Mouse (Mus musculus) kidney, adult 18-20 months (tissue): ENCODE data around the gene BC028528.
A peak's percentile ranks its signal among the peaks of the same experiment; 100 is the strongest.
"Not testable (repeated sequence)": the region's sequence is repeated elsewhere in the genome, so short reads cannot be mapped to it uniquely, and the experiment has no call there.

Experiments
- DNase-seq: peaks from one replicate; pipeline ENCODE4 v3.0.0; 2021

BC028528 gene

DNA sequence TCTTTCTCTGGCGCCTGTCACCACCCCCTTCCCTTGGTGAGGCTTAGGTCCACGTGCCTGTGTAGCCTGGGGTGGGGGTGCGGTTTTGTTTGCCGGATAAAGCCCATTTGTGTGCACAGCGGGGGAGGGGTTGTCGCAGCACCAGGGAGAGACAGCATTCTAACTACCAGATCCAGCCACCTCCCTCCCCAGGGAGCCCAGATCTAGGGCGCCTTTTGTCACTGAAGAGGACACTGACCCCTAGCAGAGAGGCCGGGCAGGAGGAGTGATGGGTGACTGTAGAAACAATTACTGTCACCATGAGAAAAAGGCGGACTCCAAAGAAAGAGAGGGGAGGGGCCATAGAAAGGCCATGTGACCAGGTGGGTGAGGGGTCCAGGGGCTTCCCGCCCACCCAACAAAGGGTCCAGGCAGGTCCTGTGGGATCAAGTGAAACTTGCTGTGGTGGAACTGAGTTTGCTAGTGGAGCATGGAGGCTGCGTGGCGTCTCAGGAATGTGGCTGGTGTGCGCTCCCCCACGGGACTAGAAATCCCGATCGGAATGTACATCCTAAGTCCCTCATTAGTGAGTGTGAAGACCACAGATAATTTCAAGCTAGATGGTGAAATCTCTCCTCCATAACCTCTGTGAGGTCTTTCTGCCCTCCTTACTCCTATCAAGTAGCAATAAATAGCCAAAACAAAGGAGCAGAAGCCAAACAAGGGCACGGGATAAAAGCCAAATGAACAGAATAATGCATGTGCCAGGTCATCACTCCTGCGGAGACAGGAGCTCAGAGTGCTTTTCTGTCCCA, 13.5 kb upstream of the BC028528 start:
- DNase-seq, result no peak

DNA sequence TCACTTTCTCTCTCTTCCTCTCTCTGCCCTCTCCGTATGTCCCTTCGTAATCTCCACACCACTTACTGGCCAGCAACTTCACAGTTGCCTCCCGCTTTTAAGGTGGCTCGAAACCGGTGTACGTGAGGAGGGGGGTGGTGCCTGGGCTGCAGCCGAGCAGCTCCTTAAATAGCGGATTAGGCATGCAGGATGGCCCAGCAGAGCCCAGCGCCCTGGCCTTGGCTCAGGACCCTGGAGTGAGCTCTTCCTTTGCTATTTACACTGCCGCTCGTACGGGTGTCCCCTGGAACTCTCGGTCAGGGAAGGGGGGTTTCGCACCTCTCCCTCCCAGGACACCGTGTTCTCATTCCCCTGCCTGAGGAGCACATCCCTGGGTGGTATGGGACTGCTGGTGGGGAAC, 12.8 kb upstream of the BC028528 start, which contains the start of gene Car14:
TSS of gene Car14 (minus strand) at position 124 of the 400 bp plus-strand sequence.
- peak; percentile 64 for DNase-seq

DNA sequence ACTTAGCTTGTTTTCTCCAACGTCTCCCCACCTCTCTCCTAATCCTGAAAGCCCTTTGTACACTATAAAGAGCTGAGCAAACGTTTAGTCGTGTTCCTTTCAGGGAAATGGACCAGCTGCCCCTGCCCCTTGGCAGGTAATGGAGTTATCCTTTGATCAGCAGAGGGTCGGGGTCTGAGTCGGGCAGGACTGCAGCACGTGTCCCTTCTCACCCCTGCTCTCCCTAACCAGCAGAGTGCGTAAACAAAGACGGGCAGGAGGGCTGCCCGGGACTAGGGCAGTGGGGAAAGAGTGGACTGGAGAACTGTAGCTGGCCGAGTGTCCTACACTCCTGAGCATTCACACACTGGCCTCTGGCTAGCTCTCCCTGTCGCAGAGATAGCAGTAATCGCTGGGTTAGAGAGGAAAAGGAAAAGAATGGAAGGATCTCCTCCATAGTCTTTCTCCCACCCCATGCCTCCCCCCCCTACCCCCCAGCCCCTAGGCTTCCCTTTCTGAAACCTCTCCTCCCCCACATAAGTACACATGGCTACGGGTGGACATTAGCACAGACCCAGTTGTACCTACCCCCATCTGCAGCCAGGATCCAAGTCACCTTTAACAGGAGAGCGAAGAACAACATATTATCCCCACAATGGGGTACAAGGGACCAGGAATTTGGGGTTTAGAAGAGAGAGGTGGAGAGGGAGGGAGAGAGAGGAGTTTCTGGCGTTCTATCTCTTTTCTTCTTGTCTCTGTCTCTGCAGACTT, 12.1 kb upstream of the BC028528 start:
- peak; percentile 65 for DNase-seq

DNA sequence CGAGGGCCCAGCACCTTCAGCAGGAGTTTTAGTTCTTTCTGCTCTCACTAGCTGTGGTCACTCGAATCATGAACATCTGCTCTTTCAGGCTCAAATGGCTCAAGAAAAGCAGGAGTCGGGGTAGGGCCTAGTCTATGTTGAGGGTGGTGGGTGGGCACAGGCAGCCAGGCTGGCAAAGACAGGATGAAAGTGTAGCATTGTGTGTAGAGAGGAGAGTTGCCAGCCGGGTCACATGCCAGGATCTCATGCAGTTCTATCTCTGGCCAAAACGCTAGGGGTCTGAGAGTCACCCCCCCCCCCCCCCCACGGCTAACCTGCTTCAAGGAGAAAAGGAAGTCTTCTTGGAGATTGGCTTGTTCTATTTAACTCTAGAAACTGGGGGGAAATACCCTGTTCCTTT, 10.8 kb upstream of the BC028528 start:
- no peak for DNase-seq

DNA sequence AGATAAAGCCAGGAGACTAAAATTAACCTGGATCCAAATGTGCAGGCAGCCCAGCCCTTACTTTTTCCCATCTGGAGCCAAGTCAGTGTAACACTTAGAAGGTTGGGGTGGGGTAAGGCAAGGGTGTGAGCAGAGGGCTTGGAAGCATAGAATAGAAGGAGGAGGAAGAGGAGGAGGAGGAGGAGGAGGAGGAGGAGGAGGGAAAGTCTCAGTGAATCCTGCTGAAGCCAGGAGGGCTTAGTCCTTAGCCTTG, 10.5 kb upstream of the BC028528 start:
- no peak for DNase-seq

DNA sequence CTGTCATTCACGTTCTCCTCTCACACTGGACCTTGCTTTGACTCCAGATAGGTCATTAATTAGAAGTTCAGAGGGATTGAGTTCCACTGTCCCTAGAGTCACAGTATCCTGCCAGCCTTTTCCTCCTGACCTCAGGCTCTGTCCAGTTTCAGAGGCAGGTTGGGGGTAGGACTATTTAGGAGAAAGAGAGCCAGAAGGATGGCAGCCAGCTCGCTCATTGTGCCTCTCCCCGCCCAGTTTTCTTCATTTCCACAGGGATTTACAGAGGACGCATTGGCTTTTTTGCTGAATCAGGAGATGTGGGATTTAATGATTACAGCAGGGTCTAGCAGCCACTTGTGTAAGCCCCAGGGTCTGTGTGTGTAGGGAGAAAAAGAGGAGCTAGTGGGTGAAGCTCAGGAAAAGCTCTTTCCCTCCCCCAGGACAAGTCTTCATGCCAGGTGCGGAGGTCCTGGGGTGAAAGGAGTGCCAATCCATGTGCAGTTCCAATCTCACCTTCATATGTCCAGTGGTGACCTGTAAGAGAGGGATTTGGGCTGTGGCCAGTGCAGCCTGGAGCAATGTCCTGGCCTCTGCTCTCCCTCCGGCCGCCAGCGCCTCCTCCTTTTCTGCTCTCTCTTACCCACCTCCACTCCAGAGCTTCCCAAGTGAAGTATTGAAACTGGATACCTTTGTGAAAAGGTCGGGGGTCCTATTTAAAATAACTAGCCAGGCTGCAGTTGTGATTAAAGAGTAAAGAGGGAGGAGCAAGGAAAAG, 10.0 kb upstream of the BC028528 start:
- DNase-seq, result peak; percentile 70

DNA sequence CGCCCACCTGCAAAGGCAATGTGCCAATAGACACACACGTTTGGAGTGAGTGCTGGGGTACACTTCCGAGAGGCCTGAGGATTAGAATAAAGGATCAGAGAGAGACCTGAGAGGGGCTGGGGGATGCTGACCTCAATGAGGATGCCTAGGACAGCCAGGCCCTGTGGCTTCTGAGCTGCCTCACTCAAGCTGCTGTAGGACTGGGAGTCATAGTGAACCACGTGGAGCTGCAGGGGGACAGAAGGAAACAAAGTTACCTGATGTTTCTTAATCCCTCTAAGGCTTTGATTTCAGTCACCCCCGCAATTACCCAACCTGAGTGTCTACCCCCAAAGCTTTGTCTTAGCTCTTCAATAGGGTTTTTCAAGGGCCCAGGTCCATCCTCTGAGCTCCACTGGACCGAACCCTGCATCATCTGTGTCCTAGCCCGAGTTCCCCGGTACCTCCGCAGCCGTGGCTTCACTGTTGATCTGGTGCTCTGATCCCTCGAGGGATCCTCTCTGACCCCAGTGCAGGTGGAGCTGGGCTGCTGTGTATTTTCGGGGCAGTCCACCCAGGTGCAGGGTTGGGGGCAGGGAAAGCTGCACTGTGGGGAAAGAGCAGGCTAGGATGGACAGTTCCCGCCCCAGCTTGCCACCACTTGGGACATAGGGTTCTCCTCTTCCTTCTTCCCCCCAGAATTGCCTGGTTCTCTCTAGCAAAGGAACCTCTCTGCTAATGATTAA, 8.2 kb upstream of the BC028528 start:
- no peak for DNase-seq

DNA sequence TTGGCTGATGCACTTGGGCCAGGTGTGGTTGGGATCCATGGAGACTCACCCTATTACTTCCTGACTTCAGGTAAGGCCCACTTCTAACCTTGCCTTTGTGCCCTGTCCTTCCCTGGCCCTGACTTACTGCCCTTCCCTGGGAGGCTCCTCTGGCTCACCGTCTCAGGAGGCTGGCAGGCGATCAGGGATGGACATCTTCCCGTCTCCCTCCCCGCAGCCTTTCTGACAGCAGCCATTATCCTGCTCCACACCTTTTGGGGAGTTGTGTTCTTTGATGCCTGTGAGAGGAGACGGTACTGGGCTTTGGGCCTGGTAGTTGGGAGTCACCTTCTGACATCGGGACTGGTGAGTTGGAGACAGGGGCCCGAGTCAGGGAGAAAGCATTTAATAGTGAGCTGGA, 3.7 kb upstream of the BC028528 start:
- DNase-seq, result not testable (repeated sequence)

DNA sequence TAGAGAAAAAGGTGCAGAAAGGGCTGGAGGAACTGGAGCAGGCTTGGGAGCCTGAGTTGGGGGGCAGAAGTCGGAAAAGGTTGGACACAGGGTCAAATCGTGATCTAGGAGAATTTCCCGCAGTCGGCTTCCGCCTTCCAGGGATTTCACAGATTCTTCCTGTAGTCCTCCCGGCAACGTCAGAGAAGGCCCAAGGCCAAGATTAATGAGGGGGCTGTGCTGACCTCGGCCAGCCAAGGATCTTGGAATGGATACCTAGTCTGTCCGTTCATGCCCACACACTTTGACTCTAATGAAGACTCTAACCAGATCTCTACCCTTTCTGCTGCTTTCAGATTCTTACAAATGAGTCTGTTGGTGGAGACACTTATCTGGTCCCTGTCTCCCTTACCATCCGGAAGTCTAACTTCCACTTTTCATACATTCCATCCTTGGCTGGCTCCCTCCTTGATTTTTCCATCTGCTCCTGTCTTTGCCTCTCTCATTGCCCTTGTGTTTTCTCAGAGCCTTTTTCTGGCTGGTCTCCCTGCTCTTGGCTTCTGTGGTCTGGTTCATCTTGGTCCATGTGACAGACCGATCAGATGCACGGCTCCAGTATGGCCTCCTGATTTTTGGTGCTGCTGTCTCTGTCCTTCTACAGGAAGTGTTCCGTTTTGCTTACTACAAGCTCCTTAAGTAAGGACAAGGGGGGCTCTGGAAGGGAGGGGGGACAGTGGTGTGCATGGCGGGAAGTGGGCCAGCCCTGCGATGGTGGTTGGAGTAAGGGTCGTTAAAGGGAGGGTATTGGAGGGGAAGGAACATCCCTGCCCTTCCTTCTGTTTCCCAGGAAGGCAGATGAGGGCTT, 2.7 kb upstream of the BC028528 start:
- DNase-seq, result peak; percentile 78

DNA sequence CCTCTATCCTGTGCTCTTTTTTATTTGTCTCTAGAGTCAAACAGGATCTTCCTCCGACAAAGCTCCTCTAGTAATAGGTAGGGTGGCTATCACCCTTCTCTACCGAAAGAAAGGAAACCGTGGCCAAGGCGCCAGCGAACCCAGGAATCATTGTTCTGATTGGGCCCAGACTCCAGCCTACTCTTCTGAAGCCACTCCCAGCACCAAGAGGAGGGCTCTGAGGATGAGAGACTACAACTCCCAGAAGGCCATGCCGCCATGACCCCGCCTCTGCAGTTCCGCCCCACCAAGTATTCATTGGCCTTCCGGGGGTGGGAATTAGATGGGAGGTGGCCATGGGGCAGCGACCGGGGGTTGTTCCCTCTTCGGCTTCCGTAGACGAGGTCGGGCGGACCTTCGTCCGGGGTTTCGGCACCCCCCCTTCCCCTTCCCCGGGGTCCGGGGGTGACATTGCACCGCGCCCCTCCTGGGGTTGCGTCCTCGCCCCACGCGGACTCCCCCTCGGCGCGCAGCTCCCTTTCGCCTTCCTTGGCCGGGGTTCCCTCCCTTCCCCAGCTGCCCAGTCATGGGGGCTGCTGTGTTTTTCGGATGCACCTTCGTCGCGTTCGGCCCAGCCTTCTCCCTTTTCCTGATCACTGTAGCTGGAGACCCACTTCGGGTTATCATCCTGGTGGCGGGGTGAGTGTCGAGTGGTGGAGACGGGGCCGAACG, 2.0 kb upstream of the BC028528 start, which contains the start of gene Aph1a:
TSS of gene Aph1a (plus strand) at position 364 of the 711 bp plus-strand sequence.
- DNase-seq, result peak; percentile 95

DNA sequence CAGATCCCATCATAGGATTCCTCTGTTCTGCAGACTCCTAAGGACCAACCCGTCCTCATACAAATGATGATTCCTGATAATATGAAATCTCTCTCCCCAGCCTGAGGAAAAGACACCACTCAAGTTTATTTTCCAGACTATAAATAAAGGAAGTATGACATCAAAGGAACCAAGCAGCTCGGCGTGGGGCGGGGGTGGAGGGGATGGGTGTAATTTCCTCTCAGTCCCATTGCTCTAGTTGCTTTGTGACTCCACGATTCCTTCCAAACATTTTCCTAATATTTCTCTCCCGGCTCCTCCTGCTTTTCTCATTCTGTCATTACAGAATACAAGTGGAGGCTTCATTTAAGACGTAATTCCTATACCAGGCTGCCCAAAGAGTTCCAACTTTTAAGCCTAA, 1.3 kb upstream of the BC028528 start:
- no peak for DNase-seq

DNA sequence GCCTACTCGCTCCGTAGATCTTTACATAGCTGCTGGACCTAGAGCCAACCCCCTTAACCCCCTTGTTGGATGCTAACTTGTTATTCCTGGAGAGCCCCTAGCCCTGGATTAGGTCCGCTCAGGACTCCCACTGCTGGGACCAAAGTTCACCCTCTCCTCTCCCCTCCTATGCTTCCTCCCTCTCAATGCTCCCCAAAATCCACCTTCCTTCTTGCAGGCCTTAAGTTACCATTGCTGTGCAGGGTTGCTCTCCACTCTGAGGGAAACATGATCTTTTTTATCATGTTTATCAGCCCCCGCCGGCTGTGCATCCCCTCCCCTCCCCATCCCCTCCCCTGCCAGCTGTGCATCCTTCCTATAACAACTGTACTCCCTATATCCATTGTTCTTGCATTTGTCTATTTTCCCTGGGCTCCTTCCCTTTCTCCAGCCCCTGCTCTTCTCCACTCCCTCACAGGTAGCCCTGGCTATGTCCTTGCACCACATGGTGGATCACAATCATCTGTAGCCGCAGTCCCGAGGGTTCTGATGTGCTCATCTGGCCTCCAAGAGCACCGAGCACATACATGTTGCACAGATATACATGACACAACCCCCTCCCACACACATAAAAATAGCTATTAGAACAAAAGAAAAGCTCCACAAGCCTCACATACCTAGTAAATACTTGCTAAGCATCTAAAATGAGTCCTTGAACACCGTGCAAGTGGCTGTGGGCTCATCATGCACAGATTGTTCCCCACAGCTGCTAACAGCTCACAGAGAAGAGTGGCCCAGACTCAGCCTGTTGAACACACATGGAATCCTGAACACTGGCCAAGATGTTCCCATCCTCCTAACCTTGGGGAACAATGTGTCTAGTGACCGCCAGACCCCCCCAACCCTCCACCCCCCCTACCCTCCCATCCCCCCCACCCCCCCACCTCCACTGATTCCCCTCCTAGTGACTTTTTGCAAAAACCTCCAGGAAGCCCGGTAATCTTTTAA, 554 bp upstream of the BC028528 start:
- no peak for DNase-seq

DNA sequence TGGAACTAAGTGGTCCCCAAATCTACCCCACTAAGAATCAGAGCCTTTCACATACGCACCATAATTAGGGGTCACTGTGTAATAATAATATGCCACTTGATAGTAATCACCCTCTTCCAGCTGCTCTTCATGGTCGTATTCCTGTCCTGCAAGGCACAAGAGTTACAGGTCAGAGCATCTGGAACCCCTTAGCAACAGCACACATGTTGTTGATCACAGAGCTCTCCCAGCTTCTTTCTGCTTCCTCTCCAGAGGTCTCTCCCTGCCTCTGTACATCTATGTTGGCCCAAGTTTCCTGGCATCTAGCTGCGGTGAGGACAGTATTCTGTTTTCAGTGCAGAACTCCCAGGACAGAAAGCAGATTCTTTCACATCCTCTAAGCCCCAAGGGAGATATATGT, 2.1 kb downstream of the BC028528 start:
- DNase-seq, result no peak

DNA sequence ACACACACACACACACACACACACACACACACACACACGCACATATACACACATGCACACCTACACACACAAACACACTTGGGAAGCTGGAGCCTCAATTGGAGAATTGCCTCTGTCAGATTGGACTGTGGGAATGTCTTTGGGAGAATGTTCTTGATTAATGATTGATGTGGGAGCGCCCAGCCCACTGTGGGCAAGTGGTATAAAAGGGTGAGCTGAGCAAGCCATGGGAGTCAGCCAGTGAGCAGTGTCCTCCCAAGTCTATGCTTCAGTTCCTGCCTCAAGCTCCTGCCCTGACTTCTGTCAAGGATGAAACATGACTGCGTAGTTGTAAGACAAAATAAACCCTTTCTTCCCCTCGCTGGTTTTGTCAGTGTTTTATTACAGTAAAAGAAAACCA, 4.2 kb downstream of the BC028528 start:
- DNase-seq, result peak; percentile 66

DNA sequence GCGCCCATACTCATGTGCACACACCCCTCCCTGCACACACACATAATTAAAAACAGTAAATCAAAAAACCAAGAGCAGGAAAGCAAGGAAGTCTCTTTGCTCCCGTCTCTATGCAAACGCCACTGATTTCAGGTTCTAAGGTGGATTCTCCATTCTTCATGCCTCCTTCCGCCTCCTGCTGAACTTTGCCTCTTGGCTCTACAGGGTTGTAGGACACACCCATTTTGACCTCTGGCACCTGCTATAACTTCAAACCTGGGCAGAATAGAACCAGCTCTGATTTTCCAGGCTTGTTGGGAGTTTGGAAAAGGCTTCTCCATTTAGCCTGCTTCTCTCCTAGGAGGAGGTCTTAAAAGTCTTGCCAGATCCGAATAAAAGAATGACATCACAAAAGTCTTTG, 7.4 kb downstream of the BC028528 start:
- DNase-seq, result no peak

DNA sequence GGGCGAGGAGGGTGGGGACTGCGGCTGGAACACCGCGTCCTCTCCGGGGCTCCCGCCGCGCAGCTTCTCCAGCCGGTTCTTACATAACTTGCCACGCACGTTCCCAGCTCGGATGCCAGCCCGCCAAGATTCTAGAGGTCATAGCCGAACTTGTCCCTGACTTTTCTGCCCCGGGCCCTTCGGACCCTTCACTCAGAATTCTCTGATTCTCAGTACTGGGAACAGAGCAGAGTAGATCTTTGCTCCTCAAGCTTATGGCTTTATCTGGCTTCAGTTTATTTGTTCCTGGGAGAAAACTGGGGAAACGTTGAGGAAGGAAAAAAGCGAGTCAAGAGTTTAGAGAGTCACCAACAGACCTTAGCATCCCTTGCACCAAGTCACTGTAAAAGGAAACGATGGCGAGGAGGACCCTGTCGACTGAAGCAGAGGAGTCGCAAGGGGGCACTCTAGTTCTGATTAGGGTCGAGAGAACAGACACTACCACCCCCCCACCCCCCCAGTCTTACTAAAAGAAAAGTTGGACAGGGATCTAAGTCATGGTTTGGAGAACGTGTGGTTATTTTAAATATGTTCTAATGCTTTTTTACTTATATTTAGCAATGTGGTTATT, 8.9 kb downstream of the BC028528 start:
- DNase-seq, result peak; percentile 76

DNA sequence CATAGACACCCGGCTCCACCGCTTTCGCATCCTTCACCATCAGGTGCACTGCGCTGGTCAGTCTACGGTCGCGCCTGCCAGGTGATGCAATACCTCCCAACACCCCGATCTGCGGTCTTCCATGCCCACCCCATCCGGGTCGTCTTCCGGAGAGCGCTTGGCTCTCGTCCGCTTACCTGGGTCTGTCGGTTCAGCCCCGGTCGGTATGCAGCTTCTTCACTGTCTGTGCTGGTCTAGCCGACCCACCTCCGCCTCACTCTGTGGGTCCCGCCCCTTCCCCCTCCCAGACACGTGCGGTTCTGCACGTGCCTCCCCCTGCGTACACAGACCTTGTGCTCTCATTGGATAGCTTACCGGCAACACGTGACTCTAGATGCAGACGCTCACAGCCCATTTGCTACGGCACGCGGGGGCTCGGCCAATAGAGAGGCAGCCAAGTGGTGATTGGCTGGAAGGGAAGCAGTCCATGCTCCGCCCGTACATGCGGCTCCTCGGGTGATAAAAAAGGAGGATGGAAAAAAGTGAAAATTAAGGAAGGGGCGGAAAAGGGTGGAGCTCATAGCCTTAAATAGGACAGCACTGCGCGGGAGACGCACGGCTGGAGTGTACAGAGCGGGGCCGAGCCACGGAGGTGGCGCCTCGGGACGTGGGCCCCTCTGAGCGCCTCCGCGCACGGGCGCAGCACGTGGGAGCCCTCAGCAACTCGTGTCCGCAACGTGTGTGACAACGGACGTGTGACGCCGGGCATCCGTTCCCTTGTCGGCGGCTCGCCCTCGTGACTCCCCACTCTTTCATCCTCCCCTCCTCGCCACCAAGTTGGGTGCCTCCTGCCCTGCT, 9.6 kb downstream of the BC028528 start, which contains the start of gene Ciart:
TSS of gene Ciart (minus strand) at position 273 of the 837 bp plus-strand sequence.
- DNase-seq, result peak; percentile 92

DNA sequence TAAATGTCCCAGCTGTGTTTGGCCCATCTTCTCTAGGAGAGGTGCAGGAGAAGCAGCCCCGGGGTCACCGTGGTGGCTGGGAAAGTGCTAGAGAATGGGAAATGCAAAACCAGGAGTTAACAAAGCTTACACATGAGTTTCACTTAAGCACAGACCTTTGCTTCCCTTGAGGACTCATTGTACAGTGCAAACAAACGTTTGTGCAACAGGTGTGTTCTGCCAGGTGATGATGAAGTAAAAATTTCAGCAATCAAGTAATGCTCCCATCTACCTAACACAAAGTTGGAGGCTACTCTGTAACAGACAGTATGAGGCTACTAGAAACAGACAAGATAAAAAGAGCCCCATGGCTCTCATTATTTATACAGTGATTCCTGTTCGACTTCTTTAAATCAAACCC, 12.7 kb downstream of the BC028528 start:
- no peak for DNase-seq

DNA sequence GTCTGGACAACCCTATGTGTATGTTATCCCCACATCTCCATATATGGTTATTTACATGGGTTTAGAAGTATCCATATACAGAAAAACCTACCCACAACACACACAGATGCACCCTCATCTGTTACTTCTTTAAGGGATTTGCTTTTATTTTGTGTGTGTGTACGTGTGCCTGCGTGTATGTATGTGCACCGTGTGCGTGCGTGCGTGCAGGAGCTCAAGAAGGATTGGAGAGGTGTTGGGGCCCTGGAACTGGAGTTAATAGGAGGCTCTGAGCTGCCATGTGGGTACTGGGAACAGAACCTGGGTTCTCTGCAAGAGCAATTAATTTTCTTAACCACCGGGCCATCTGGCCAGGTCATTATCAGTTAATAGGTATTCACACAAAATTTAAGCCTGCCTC, 19.8 kb downstream of the BC028528 start:
- peak; percentile 23 for DNase-seq
